Mouse (Mus musculus): ENCODE measurements around the gene Lonp1.

DNA sequence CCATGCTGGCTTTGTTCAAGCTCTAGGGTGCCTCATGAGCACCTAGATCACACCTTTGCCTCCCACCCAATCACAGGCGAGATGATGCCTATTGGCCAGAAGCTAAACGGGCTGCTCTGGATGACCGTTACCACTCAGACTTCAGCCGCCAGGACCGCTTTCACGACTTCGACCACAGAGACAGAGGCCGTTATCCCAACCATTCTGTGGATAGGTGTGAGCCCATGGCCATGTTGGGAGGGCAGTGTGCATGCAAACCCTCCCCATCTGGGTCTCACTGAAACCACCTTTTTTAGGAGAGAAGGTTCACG, 22.7 kb downstream of the Lonp1 start:
- TF ChIP-seq CTCF (IDR thresholded peaks at IDR 0.05; ENCODE audit: low read depth) (no peak), EP300 (optimal IDR thresholded peaks at IDR 0.05) (no peak)
